Mouse (Mus musculus): ENCODE results near the gene Ess2.
A peak's percentile ranks its signal among the peaks of the same experiment; 100 is the strongest.

Gene Ess2

GRCm38 (mm10) chr16:17921325-17922162 lies 10.4 kb upstream of the Ess2 start:
- DNase-seq, result peak; percentile 98

- DNase-seq, result no peak
These were observed 9.4 kb upstream of the Ess2 start for GRCm38 (mm10) chr16:17920586-17920985.

DNA sequence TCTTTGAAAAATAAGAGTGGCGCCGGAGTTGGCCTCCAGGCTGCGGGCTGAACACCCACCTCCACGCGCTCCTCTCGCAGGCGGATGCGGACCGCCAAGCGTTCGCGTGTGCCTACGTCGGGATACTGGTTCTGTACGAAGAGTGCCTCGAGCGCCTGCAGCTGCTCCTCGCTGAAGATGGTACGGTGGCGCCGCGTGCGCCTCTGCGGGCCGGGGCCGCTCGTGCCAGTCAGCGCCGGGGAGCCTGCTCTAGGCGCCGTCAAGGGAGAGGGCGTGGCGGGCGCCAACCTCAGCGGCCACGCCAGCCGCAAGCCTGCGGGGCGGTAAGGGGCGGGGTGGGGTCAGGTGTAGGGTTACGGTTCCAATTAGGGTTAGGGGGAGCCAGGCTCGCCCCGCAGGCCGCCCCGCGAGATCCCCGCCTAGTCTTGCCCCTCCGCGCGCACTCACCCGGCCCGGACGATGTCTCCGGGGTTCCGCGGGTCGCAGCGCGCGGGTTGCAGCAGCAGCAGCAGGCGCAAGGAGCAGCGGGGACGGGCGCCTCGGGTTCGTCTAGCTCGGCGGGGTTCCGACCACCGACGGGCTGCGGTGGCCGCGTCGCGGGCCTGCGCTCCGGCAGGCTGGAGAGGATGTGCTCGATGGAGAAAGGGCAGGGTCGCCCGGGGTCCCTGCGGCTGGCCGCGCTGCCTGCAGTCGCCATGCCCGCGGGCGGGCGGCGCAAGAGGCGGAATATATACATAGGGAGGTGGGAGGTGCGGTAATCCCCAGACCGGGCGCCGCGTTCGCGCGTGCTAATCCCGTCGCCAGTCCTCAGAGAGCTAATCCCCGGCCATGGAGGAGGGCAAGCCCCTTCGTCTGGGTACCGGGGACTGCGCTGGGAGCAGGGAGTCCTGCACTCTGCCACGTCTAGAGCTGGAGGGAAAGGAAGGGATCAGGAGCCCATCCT lies 3.4 kb upstream of the Ess2 start, which contains the start of gene Gsc2:
Gene Gsc2 (minus strand): TSS at position 753 of the 943 bp plus-strand sequence.
- DNase-seq, result peak in 1 of 2 experiments; percentile 20

DNA sequence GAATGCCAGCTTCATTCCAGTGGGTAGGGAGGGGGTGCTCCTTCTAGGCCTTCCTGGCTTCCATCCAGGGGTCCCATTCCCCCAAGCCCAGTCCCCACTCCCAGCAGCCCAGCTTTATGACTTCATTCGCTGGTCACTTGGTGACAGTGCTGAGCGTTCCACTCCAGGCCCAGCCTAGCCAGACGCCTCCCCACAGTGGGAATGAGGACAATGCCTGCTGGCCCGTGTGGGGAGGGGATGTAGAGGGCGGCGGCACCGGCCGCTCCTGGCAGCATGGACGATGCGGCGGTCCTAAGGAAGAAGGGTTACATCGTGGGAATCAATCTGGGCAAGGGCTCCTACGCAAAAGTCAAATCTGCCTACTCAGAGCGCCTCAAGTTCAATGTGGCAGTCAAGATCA lies 12.7 kb downstream of the Ess2 start, which contains the start of the genes Dgcr2 and Tssk2:
Gene Dgcr2 (minus strand): TSS at position 101 of the 400 bp plus-strand sequence.
Gene Tssk2 (plus strand): TSS at position 176 of the 400 bp plus-strand sequence.
- DNase-seq, result peak in 1 of 2 experiments; percentile 28

DNA sequence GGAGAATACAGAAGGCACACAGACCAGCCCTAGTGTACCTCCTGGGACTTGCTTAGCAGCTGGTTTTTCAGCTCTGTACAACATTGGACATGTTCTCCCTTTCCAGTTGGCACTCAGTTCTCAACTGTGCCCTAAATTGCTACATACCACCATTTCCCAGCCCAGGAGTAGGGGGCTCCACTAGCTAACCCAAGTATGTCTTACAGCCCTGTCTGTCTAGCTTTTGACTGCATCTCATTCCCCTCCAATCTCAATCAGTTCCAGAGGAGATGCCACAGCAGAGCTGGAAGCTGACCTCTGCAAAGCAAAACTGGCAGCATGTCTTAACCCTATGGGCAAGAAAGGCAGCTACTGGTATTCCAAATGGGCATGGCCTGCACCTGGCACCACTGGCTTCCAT lies 15.1 kb downstream of the Ess2 start:
- DNase-seq, result peak in 1 of 2 experiments; percentile 7

DNA sequence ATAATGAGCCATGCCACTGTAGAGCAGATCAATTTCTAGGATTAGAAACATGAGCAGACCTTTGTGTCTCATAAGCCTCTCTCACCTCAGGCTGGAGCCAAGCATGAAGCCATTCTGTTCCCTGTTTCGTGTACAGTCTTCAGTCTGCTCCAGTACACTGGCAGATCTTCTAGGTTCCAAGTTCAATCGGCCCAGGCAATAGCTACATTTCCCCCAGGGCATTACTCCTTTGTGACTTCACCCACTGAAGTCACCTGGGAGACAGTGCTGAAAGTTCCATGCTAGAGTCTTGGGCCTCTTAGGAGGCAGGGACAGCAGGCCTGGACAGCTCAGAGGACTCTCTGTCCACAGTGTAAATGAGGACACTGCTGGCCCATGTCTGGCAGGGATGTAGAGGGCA lies 17.2 kb downstream of the Ess2 start, which contains the start of gene Tssk1:
Gene Tssk1 (plus strand): TSS at position 301 of the 400 bp plus-strand sequence.
- DNase-seq, result no peak

GRCm38 (mm10) chr16:17892606-17893005 lies 18.5 kb downstream of the Ess2 start:
- DNase-seq, result peak; percentile 87 to 93

DNA sequence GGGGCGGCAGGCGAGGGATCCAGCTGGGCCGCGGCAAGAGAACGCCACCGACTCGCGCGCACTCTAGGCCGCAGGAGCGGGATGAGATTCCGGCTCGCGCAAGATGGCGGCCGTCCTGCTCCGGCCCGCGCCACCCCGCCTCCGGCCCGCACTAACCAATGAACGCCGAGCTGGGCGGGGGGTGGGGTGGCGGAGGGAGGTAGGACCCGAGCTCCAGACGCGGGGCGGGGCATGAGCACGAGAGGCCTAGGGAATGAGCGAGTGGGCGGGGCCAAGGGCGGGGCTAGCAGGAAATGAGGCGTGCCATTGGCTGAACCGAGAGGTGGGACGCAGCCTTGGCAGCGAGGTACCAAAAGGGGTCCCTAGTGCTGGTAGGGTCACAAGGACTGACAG lies 19.6 kb downstream of the Ess2 start, which contains the start of gene Gm20518:
Gene Gm20518 (minus strand): TSS at position 105 of the 393 bp plus-strand sequence.
- peak; percentile 100 for DNase-seq

- peak; percentile 92 to 96 for DNase-seq
These were observed 20.1 kb downstream of the Ess2 start for GRCm38 (mm10) chr16:17890917-17891566.

GRCm38 (mm10) chr16:17890342-17890727 lies 20.8 kb downstream of the Ess2 start:
- no peak for DNase-seq

- DNase-seq, result peak in 1 of 2 experiments; percentile 20
These were observed 21.3 kb downstream of the Ess2 start for GRCm38 (mm10) chr16:17889689-17890341.

DNA sequence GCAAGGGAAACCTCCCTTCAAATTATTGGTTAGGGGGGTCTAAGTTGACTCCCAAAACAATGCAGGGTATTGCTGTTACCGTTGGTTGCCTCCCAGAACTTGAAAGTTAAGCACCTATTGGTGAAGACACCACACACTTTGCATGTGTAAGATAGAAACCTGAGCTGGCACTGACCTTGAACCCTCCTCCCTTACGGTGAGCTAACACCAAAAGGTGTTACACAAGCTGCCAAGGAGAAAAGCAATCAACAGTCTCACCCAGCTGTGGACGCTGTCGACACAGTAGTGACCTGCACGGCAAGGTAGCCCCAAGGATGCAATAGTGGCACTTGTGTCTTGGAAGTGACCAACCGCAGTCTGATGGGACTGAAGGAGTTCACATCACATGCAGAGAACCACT lies 27.0 kb downstream of the Ess2 start:
- no peak for DNase-seq

DNA sequence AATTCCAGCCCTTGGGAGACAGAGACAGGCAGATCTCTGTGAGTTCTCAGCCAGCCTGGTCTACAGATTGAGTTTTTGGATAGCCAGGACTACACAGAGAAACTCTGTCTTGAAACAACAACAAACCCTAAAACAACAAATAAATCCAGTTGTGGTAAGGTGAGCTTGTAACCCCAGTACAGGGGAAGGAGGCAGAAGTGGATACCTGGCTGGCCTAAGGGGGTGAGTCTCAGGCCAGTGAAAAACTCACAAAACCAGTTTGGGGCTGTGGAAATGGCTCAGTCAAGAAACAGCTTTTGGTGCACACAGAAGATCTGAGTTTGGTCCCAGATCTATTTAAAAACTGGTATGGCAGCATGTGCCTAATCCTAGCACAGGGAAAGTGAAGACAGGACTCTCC lies 29.0 kb downstream of the Ess2 start:
- no peak for DNase-seq

GRCm38 (mm10) chr16:17879571-17879970 lies 31.6 kb downstream of the Ess2 start:
- no peak for DNase-seq

GRCm38 (mm10) chr16:17876096-17876495 lies 35.1 kb downstream of the Ess2 start:
- DNase-seq, result no peak

GRCm38 (mm10) chr16:17875174-17875573 lies 36.0 kb downstream of the Ess2 start:
- DNase-seq, result no peak

DNA sequence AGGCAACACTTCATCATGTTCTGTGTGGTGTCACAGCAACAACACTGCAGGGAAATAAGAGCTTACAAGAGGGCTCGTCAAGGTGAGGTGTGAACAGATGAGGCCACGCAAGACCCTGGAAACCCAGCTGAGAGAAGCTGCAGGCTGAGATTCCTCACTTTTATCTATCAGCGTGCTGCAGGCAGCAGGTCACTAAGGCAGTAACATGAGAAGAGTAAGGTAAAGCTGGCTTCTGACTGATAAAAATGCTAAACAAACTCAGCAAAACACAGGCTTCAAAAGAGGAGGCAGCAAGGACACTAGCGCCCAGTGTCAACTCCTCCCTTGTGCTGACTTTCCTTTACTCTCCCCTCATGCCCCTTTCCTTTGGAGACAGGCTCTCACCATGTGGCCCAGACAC lies 38.2 kb downstream of the Ess2 start:
- no peak for DNase-seq

DNA sequence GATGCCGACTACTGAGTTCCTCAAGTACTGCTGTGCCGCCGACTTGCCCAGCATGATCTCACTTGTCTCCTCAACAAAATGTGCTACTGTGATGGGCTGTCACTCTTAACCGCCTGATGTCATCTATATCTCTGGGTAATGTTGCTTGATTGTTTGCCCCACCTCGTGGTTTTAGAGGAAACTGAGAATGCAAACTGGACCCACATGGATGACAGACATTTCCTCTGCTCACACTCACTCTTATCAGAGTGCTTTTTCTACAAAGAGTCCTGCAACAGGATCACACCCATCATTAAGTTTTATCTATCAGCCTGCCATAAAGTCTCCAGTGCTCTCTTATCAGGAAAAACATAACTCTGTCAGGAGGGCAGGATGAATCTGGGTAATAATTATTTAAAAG lies 39.9 kb downstream of the Ess2 start:
- DNase-seq, result no peak

DNA sequence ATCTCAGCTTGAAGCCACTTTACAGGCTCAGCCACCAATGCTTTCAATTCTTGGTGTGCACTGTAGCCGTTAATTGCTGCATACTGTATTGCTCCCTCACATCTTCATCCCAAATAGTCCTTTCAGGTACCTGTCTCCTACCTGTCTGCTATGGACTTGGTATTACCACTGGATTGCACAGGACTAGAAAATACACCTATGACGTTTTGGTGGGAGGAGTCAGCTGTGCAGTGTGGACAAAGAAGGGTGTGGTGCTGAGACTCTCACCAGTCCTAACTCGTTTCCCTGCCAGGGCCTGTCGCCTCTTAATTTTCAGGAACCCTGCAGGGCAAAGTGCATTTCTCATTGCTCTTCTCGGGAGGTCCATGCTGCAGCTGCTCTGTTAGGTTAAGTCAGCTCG lies 45.4 kb downstream of the Ess2 start:
- peak; percentile 50 to 65 for DNase-seq

GRCm38 (mm10) chr16:17865293-17865692 lies 45.9 kb downstream of the Ess2 start:
- no peak for DNase-seq

GRCm38 (mm10) chr16:17858592-17858991 lies 52.6 kb downstream of the Ess2 start:
- DNase-seq, result peak in 1 of 2 experiments; percentile 48

DNA sequence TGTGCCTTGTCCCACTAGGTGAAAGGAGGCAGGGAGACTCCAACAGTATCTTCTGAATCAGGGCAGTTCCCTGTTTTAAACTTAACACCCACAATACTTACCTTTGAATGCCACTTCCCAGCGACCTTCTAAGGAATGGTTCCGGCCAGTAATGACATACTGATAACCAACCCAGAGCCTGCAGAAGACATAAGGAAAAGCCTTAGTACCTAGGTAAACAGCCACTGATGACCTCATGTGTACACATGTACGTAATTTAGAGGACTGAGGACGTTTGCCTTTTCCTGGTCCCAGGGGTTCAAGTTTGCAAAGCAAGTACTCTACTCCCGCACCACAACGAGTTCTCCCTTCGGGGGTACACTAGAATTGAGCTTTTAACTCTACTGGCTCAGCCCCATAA lies 54.0 kb downstream of the Ess2 start:
- no peak for DNase-seq
